Mouse (Mus musculus): ENCODE data around the gene Arsb. TPM values are rescaled to one million over a fixed set of nuclear protein-coding genes. Genes with fewer than 3 reads are reported as not detected.
"Not testable (repeated sequence)": the region's sequence is repeated elsewhere in the genome, so short reads cannot be mapped to it uniquely, and the experiment has no call there.

Arsb gene
- polyA plus RNA-seq, 1 experiment from 2014 or later, result 28.0 TPM

DNA sequence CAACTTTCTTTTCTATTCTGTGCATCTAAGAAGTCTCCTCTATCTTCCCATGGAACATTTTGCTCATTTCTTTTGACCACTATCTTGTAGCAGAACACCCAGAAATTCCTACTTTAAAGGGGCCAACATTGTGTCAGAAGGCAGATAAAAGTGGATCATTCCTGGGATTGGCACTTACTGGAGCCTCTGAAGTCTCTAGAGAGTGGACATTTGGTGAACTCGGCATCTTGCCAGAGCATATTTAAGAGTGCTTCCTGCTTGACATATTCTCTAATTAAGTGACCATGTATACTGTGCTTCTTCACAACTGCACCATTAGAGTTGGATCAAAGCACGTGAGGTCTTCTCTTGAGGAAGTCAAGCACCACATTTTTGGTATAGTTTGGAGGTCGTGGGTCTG lies 201.0 kb downstream of the Arsb start:
- H3K4me3 ChIP-seq (ENCODE audit: inconsistent target), result no peak overlapping the region
- no peaks in the 10 kb centered on the region for H3K36me3 ChIP-seq (ENCODE audit: inconsistent target)
- WGBS (ENCODE audit: missing documents), result 84% methylated on average over 3 of the region's 3 CpGs
- no peaks in the 10 kb centered on the region for H3K79me2 ChIP-seq (ENCODE audit: inconsistent target)
- no peak overlapping the region for H3K27ac ChIP-seq

DNA sequence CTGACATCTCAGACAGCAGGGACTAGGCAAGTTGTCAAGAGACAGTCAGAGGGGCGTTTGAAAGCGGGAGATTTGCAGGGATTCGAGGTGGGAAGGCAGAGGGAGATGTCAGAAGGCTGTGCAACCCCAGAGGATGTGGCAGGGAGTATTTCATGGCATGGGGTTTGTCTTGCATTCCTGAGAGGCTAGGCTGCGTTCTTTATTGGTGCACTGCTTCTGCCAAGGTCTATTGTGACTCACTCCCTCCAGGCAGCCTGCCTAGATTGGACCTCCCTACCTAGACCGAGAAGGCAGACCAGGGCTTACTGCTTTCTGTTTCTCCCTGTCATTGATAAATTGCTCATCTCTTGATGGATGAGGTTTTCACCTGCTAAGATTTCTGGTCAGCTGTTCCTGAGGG lies 204.2 kb downstream of the Arsb start:
- no peak overlapping the region for H3K4me3 ChIP-seq (ENCODE audit: inconsistent target)
- no peaks in the 10 kb centered on the region for H3K79me2 ChIP-seq (ENCODE audit: inconsistent target)
- H3K27ac ChIP-seq, result no peak overlapping the region
- H3K36me3 ChIP-seq (ENCODE audit: inconsistent target), result no peaks in the 10 kb centered on the region
- WGBS (ENCODE audit: missing documents), result 84% methylated on average over 5 of the region's 5 CpGs

- 5% methylated on average over 5 of the region's 10 CpGs for WGBS (ENCODE audit: missing documents)
- peak overlapping the region; percentile 46 for H3K27ac ChIP-seq
These were observed 205.6 kb downstream of the Arsb start for GRCm38 (mm10) chr13:93976897-93977530.

GRCm38 (mm10) chr13:93978703-93979495 lies 207.5 kb downstream of the Arsb start:
- 84% methylated on average over 12 of the region's 12 CpGs for WGBS (ENCODE audit: missing documents)
- H3K36me3 ChIP-seq (ENCODE audit: inconsistent target), result no peaks in the 10 kb centered on the region
- H3K4me3 ChIP-seq (ENCODE audit: inconsistent target), result no peak overlapping the region
- no peak overlapping the region for H3K27ac ChIP-seq
- H3K79me2 ChIP-seq (ENCODE audit: inconsistent target), result no peaks in the 10 kb centered on the region

More at GRCm38 (mm10) chr13:93976897-93977530, 205.6 kb downstream of the Arsb start:
- no peaks in the 10 kb centered on the region for H3K79me2 ChIP-seq (ENCODE audit: inconsistent target)
- no peak overlapping the region for H3K4me3 ChIP-seq (ENCODE audit: inconsistent target)
- no peaks in the 10 kb centered on the region for H3K36me3 ChIP-seq (ENCODE audit: inconsistent target)

DNA sequence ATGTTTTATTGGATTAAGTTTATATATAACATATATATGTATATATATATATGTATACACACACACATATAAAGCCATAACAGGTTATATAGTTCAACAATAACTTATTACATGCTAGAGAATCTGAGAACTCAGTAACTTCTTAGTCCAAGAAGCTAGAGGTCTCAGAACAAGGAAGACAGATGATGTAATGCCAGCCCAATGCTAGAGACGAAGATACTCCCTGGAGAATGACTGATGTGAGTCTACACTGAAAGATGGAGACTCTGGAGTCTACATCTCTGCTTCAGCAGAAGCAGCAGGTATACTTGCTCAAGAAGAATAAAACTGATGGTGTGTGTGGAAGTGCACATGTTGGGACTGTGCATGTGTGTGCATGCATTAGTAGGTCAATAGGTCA lies 208.3 kb downstream of the Arsb start:
- Histone ChIP-seq H3K36me3 (ENCODE audit: inconsistent target) (no peaks in the 10 kb centered on the region), H3K4me3 (ENCODE audit: inconsistent target) (no peak overlapping the region), H3K27ac (no peak overlapping the region), H3K79me2 (ENCODE audit: inconsistent target) (no peaks in the 10 kb centered on the region)
- 100% methylated on average over 1 of the region's 1 CpGs for WGBS (ENCODE audit: missing documents)

DNA sequence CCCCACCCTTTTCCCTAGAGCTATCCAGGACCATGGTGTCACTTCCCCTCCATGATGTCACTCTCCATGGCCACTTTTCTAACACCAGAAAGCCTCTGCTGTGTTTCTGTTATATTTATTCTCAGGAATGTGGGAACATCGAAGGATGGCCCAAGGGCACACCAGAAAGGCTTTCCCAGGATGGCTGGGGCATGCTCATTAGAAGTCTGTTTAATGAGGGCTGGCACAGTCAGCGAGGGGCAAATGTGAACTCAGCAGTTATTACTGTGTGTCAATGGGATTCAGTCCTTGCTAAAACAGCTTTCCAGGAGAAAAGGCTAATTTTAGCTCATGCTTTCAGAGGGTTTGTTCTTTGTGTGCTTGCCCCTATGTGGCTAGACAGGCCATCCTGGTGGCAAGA lies 213.1 kb downstream of the Arsb start:
- Histone ChIP-seq H3K36me3 (ENCODE audit: inconsistent target) (no peaks in the 10 kb centered on the region), H3K27ac (no peak overlapping the region), H3K79me2 (ENCODE audit: inconsistent target) (no peaks in the 10 kb centered on the region), H3K4me3 (ENCODE audit: inconsistent target) (no peak overlapping the region)
- 100% methylated on average over 2 of the region's 2 CpGs for WGBS (ENCODE audit: missing documents)

DNA sequence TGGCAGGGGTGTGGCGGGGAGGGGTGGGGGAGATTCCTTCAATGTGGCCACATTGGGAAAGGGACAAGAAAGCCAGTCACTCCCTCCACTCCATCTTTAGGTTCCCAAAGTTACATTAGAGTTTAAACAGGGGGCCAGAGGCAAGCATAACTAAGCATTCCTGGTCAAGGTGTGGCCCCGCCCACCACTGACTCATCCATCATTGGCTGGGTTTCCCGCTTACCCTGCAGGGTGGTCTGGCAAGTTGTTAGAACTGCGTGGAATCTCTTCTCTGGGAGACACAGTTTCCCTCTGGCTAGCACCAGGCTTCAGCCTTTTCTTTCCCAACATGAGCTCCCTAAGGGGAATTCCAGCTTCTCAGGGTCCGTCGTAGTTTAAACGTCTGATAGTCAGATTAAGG lies 213.8 kb downstream of the Arsb start:
- no peaks in the 10 kb centered on the region for H3K79me2 ChIP-seq (ENCODE audit: inconsistent target)
- 93% methylated on average over 7 of the region's 7 CpGs for WGBS (ENCODE audit: missing documents)
- H3K27ac ChIP-seq, result no peak overlapping the region
- no peaks in the 10 kb centered on the region for H3K36me3 ChIP-seq (ENCODE audit: inconsistent target)
- no peak overlapping the region for H3K4me3 ChIP-seq (ENCODE audit: inconsistent target)

DNA sequence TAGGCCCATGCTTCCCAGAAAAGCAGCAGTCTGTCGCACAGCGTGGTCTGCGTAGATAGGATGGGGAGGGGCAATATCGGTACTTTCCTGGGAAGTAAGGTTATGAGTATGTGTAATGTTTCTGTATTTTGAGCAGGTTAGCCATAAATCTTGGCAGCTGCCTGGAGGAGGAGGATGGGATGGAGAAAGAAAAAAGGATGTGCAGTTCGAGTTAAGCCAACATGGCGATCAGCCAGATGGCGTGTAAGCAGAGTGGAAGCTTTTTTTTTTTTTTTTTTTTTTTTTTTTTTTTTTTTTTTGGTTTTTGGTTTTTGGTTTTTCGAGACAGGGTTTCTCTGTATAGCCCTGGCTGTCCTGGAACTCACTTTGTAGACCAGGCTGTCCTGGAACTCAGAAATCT lies 214.3 kb downstream of the Arsb start:
- H3K27ac ChIP-seq; H3K79me2 ChIP-seq (ENCODE audit: inconsistent target); H3K4me3 ChIP-seq (ENCODE audit: inconsistent target); H3K36me3 ChIP-seq (ENCODE audit: inconsistent target): not testable (repeated sequence)
- 93% methylated on average over 7 of the region's 8 CpGs for WGBS (ENCODE audit: missing documents)

- H3K4me3 ChIP-seq (ENCODE audit: inconsistent target), result no peak overlapping the region
- H3K36me3 ChIP-seq (ENCODE audit: inconsistent target), result no peaks in the 10 kb centered on the region
- WGBS (ENCODE audit: missing documents), result 97% methylated on average over 7 of the region's 7 CpGs
- no peaks in the 10 kb centered on the region for H3K79me2 ChIP-seq (ENCODE audit: inconsistent target)
- H3K27ac ChIP-seq, result no peak overlapping the region
These were observed 216.2 kb downstream of the Arsb start for GRCm38 (mm10) chr13:93987611-93988010.

DNA sequence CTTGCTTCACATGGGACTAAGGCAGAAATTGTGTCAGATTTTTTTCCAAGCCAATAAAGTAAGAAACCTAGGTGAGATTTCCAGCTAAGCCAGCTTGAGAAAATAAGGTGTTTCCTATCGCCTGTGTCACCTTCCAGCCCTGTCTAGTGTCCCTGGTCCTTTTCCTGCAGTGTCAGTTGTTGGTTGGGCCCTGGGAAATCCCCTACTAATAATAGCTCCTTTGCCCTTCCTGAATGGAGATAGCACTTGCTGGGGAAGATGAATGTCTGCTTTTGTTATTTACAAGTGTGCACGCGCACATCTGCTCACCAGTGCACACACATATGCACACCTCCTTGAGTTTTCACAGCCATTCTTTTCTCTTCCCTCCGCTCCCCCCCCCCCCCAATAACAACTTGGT lies 217.8 kb downstream of the Arsb start:
- H3K4me3 ChIP-seq (ENCODE audit: inconsistent target), result no peak overlapping the region
- no peaks in the 10 kb centered on the region for H3K36me3 ChIP-seq (ENCODE audit: inconsistent target)
- peak overlapping the region; percentile 82 for H3K27ac ChIP-seq
- 64% methylated on average over 3 of the region's 4 CpGs for WGBS (ENCODE audit: missing documents)
- H3K79me2 ChIP-seq (ENCODE audit: inconsistent target), result no peaks in the 10 kb centered on the region

- WGBS (ENCODE audit: missing documents), result 53% methylated on average over 10 of the region's 11 CpGs
- Histone ChIP-seq H3K27ac (peak overlapping the region; percentile 82), H3K4me3 (ENCODE audit: inconsistent target) (no peak overlapping the region), H3K36me3 (ENCODE audit: inconsistent target) (no peaks in the 10 kb centered on the region), H3K79me2 (ENCODE audit: inconsistent target) (no peaks in the 10 kb centered on the region)
These were observed 218.5 kb downstream of the Arsb start for GRCm38 (mm10) chr13:93989736-93990611.

GRCm38 (mm10) chr13:93990841-93991240 lies 219.4 kb downstream of the Arsb start:
- Histone ChIP-seq H3K4me3 (ENCODE audit: inconsistent target) (no peak overlapping the region), H3K27ac (peak overlapping the region; percentile 82), H3K36me3 (ENCODE audit: inconsistent target) (no peaks in the 10 kb centered on the region), H3K79me2 (ENCODE audit: inconsistent target) (no peaks in the 10 kb centered on the region)
- WGBS (ENCODE audit: missing documents), result 70% methylated on average over 3 of the region's 3 CpGs

DNA sequence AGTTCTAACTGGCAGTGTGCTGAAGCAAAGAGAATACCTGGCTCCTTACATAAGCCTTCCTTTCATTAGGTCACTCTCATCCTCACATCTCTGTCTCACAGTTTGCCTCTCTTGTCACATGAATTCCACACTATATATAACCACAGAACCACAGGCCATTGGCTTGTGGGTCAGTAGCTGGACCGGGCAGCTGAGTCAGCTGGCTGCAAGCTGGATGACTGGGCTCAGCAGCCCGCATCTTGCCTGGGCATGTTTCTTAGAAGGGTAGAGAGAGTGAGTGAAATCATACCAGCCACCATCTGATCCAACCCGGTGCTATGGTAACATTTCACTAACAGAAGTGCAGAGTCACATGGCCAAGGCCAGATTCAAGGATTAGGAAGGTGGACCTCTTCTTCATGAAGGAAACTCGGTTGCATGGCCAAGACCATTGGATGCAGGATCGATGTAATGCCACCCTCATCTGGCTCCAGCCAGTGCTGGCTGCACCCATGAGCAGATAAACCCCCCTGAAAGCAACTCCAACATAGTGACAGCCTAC lies 221.0 kb downstream of the Arsb start:
- 69% methylated on average over 5 of the region's 5 CpGs for WGBS (ENCODE audit: missing documents)
- Histone ChIP-seq H3K4me3 (ENCODE audit: inconsistent target) (no peak overlapping the region), H3K79me2 (ENCODE audit: inconsistent target) (no peaks in the 10 kb centered on the region), H3K27ac (peak overlapping the region; percentile 82), H3K36me3 (ENCODE audit: inconsistent target) (no peaks in the 10 kb centered on the region)

Measured in macrophage (primary cell).